Mouse (Mus musculus): ENCODE results near the gene Rnf103.

- TF ChIP-seq CTCF (IDR thresholded peaks at IDR 0.05; ENCODE audit: extremely low read depth, insufficient read length, insufficient replicate concordance, low read depth, low read length) (no peak), POLR2A (IDR thresholded peaks at IDR 0.05; ENCODE audit: low read depth, low read length) (no peak)
These were observed 21.7 kb upstream of the Rnf103 start for GRCm38 (mm10) chr6:71471830-71472520.

Measured in small intestine, adult 2 months (tissue).